Mouse (Mus musculus) adrenal gland, adult 8-10 months (tissue): Measurements from ENCODE around the gene Mst1r. TPM values are rescaled to one million over a fixed set of nuclear protein-coding genes. Genes with fewer than 3 reads are reported as not detected.

Source experiments
- DNase-seq: peaks from one replicate; pipeline ENCODE4 v3.0.0; 2022
- total RNA-seq, 4 experiments: library from RNA; stranded (reverse); gene quantifications; 2 replicates each; pipeline ENCODE4 v1.2.4; 2022

Gene Mst1r
- total RNA-seq, result 10 to 100 TPM; 10.3 to 28.6 (median 17.9) TPM

DNA sequence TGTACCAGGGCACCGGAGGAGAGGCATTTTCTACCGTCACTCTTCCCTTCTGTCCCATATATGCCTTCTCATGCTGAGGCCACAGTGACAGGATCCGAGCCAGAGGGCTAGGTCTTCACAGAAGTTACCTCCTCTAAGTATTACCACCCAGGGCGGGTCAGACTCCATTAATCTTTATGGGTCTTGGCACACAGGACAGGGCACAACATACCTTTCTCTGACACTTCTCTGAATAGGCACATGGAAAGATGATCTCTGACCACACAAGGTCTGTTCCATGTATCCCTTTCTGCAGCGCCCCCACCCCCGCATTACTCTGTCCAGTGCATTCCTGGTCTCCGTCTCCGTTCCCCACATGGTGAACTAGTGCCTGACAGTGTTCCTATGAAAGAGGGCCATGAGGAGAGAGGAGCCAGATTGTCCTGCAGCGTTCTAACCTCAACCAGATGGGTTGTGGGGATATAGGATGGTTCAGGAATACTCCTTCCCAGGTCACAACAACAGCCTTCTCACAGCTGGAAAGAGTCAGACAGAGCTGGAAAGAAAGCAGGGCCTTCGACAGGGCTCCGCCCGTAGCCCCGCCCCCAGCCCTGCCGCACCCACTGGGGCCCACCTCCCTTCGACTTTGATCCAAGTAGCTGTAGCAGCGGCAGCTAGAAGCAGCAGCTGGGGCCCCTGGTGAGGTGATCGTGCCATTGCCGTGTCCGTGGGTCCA, at the start of gene Mst1r:
Mst1r (plus strand) TSS at position 622 of the 715 bp plus-strand sequence.
- peak; percentile 75 for DNase-seq

DNA sequence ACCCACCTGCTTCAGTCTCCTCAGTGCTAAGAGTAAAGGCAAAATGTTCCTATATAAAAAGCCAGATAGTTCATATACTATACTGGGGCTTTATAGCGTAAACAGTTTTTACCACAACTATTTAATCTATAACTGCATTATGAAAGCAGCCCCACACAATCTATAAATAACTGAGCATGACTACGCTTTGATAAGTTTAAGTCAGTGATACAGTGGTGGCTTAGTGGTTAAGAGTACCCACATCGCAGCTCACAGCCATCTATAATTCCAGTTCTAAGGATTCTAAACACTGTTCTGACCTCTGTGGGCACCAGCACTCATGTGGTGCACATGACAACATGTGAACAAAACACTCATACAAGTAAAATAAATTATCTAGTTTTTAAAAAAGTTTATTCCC, 48.3 kb upstream of the Mst1r start:
- DNase-seq, result no peak

DNA sequence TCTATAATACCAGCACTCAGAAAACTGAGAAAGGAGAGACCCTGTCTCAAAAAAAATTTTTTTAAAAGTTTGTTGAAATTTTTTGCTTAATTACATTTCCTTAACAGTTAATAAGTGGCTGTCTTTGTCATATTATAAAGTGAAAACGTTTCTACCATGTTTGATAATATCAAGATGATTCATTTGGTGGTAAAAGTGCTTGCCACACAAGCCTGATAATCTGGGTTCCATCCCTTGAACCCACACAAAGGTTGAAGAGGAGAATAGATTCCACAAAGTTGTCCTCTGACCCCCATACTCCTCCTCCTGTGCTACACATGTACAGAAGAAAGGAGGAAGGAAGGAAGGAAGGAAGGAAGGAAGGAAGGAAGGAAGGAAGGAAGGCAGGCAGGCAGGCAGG, 42.2 kb upstream of the Mst1r start:
- no peak for DNase-seq

DNA sequence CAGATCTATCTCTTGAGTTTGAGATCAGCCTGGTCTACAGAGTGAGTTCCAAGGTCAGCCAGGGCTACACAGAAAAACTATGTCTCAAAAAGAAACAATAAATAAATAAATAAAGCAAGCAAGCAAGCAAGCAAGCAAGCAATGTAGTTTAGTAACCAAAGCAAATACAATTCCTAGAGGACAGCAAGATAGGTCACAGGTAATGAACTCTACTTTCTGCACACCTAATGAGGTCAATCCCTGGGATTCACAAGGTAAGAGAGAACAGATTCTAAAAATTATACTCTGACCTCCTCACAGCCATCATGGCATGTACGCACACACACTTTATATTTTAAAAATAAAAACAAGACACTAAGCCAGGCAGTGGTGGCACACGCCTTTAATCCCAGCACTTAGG, 40.6 kb upstream of the Mst1r start:
- no peak for DNase-seq

DNA sequence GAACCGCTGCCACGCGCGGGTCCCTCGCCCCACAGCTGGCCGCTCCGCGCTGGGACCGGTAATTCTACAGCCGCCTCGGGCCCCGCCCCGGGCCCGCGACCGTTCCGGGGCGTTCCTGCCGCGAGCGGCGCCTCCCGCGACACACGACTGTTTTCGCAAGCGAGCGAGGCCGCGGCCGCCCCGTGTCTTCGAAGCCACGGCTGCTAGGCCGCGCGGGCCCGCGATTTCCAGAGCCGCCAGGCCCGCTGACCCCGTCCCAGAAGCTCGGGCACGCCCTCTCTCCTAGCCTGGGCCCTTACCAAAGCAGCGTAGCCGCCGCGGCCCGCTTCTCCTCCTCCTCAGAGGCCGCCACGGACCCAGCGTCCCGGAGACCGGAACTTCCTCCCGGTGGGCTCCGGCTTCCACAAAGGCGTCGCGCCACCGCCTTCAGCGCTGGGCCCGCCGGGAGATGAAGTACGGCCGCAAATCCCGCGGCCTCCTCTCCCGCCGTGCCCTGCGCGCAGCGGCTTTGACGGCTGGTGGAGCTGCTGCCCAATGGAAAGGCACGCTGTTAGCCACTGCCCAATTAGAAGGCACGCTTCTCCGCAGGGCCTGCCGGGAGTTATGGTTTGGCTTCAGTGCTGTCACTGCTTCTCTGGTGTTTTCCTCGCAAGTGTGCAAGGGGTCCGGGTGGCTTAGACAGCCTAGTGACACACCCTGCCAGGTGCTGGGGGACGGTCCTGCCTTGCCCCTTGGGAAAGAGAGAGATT, 34.1 kb upstream of the Mst1r start:
- DNase-seq, result peak; percentile 95

DNA sequence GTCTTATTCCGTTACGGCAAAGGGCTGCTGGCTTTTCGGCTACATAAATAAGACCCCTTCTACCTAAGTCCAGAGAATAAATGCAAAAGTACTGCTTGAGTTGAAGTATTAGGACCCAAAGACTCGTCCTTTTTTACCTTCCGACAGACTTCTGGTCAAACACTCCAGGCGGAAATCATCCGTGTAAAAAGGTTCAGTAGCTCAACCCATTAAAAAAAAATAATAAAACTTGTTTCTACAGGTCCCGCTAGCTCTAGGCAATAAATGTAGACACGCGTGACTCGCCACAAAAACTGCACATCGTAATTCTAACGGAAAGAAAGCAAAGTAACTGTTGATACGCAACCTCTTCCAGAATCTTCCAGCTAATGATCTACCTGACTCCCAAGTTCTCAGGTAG, 33.5 kb upstream of the Mst1r start, which contains the start of gene Rbm6:
Rbm6 (minus strand) TSS at position 101 of the 400 bp plus-strand sequence.
- DNase-seq, result no peak

DNA sequence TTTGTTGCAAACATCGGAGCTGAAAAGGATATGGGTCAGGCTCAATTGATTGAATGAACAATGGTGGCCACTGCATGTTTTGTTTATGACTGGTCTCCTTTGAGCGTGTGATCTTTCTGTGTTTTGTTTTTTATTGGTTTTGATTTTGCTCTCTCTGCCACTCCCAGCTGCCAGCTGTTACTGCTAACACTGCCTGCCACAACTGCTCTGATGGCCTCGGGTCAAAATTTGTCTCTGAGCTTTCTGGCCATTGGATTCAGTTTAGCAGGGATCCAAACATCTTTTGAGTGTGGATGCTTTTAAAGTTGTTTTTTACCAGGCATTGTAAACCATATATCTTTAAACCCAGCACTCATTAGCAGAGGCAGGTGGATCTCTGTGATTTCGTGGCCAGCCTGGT, 26.3 kb upstream of the Mst1r start:
- no peak for DNase-seq

DNA sequence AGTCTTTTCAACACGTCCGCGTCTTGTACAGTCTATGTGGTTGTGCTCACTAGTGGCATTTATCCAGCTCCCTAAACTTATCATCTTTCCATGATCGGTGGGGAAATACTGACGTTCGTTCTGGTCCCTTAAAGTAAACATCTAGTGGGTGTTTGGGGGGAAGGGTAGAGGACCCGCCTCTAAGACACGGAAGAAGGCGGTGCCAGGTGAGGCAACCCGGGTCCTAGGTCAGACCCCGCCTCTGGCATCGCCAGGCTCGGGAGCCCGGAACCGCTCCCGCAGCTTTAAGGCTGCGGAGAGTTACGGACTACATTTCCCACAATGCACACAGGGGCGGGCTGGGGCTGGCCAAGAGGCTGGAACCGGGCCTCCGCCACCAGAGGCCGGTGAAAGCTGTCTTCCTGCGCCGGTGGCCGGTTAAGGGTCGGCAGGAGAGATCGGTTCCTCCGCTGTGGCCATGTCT, 18.8 kb upstream of the Mst1r start, which contains the start of gene Mon1a:
Mon1a (plus strand) TSS at position 348 of the 463 bp plus-strand sequence.
- peak; percentile 91 for DNase-seq

DNA sequence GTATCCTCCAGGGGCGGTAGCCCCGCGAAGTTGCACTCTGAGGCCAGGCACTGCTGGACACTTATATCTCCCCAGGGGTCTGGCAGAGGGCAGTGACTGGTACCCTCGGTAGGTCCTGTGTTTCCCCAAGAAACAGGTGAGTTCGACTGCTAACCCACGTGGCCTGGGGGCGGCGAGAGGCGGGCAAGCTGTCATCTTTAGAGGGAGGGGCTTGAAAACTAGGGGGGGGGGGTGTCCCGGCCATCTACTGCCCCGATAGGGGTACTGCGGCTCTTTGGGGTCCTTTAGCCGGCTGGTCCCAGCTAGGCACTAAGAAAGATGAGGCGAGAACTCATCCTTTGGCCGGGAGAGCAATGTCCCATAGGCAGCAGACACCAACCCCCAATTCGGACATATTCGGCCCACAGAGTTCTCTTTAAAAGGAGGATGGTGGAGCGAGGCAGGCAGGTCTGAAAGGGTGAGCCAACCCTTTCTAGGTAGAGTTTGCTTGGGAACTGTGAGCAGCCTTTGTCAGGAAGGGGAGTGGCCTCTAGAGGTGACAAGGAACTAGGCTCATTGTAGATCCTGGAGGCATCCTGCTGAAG, 18.3 kb upstream of the Mst1r start:
- DNase-seq, result no peak

DNA sequence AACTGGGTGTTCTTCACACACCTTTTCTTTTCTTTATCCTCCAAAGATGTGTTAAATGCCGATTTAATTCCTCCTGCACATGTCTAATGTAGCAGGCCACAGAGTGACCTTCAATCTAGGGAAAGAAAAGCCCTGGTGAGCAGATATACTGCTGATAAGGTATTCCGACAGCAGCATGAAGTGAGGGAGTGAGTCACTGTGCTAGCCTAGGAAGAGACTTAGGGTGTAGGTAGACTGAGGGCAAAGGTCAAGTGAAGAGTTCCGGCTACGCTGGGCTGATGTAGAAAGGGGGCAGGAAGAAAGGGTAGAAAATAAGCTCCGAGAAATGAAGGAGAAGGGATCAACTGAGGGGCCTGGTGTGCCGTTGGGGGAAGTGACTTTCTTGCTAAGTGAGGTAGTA, 16.4 kb upstream of the Mst1r start:
- no peak for DNase-seq

DNA sequence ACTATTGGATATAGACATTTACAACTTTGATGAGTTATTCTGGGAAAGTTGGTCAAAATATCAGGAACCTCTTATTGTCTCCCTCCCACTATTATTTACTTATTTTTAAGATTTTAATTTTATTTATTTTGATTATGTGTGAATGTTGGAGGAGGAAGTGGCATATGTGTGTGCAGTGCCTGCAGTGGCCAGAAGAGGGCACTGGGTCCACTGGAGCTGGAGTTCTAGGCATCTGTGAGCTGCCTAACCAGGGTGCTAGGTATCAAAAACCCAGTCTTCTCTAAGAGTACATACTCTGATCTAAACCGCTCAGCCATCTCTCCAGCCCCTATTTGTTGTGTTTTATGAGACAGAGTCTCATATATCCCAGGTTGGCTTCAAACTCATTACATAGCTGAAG, 15.7 kb upstream of the Mst1r start:
- DNase-seq, result no peak

DNA sequence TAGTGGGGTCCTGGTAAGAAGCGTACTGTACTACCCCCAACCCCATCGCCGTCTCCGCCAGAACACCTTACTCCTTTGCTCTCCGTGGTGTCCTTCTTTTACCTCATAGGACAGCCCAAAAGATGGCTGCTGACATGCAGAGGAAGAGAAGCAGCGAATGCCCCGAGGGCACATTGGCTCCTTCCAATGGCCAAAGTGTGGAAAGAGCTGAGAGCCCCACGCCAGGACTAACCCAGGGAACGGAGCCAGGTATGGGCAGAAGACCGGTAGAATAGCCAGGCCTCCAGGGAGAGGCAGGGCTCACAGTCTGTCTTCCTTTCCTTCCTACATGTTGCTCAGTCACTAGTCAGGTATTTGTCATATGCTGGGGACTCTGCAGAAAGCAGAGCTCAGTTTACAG, 8.1 kb upstream of the Mst1r start:
- no peak for DNase-seq

DNA sequence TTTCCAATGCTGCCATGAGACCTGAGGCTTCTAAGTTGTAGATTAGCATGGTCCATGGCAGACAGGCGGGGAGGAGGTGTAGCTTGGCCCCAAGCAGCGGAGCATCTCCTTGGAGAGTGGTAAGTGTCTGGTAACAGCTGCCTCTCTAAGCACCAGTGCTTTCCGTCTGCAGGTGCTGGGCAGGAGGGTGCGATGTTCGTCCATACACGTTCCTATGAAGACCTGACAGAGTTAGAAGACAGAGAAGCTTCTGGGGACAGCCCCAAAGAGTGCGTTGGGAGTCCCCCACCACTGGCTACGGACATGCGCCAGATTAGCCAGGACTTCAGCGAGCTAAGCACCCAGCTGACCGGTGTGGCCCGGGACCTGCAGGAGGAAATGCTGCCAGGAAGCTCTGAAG, 6.8 kb upstream of the Mst1r start:
- no peak for DNase-seq

DNA sequence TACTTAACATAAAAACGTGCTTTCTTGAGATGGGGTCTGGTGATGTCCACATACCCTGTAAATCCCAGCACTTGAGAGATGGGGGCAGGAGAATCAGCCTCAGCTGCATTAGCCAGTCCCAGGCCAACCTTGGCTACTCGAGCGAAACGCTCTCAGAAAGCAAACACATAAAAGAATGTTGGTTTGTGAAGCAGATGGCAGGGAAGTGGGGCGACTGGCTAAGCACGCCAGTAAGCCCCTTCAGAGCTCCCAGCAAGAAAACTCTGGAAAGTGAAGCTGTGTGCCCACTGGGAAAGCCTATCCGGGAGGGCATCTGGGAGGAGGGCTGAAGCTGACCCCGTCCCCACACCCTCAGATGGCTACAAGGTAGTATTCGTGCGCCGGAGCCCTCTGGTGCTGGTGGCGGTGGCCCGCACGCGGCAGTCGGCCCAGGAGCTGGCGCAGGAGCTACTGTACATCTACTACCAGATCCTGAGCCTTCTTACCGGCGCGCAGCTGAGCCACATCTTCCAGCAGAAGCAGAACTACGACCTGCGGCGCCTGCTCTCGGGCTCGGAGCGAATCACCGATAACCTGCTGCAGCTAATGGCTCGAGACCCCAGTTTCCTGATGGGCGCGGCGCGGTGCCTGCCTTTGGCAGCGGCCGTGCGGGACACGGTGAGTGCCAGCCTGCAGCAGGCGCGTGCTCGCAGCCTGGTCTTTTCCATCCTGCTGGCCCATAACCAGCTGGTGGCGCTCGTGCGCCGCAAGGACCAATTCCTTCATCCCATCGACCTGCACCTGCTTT, 5.6 kb upstream of the Mst1r start:
- no peak for DNase-seq

DNA sequence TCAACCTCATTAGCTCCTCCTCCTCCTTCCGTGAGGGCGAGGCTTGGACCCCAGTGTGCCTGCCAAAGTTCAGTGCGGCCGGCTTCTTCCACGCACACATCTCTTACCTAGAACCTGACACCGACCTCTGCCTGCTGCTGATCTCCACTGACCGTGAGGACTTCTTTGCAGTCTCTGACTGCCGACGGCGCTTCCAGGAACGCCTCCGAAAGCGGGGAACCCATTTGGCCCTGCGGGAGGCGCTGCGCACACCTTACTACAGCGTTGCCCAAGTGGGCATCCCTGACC, 5.1 kb upstream of the Mst1r start:
- no peak for DNase-seq

DNA sequence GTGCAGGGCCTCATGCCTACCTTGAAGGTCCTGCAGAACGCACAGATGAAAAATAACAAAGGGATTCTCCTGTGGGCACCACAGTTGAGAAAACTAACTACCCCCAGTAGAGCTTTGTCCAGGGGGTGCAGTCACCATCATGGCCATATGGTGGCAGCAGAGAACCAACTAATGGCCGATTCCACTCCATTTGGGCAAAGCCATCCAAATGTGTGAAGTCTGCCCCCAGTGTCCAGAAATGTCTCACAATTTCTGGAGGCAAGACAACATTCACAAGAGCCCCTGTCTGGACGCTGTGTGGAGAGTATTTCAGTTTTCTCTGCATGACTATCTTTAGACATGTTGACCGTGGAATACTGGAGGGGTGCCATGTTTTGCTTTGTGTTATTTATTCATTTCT, 1.9 kb upstream of the Mst1r start:
- peak; percentile 78 for DNase-seq

DNA sequence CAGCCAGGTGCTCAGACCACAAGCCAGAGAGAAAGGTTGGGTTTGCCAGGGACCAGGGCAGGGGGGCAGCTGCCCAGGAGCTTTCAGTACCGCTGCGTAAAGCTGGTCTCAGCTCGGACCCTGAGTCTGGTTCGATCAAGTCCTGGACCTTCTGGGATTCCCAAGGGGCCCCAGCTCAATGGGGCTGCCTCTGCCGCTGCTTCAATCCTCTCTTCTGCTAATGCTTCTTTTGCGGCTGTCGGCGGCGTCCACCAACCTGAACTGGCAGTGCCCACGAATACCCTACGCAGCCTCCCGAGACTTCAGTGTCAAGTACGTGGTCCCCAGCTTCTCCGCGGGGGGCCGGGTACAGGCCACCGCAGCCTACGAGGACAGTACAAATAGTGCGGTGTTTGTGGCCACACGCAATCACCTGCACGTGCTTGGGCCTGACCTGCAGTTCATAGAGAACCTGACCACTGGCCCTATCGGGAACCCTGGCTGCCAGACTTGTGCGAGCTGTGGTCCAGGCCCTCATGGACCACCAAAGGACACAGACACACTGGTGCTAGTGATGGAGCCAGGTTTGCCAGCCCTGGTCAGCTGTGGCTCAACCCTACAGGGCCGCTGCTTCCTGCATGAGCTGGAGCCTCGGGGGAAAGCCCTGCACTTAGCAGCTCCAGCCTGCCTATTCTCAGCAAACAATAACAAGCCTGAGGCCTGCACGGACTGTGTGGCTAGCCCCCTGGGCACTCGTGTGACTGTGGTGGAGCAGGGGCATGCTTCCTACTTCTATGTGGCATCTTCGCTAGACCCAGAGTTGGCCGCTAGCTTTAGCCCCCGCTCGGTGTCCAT, 511 bp downstream of the Mst1r start:
- DNase-seq, result no peak

DNA sequence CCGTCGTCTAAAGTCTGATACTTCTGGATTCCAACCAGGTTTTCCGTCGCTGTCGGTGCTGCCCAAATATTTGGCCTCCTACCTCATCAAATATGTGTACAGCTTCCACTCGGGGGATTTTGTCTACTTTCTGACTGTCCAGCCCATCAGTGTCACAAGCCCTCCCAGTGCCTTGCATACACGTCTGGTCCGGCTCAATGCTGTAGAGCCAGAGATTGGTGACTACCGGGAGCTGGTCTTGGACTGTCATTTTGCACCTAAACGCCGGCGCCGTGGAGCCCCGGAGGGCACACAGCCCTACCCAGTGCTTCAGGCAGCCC, 1.1 kb downstream of the Mst1r start:
- DNase-seq, result no peak

DNA sequence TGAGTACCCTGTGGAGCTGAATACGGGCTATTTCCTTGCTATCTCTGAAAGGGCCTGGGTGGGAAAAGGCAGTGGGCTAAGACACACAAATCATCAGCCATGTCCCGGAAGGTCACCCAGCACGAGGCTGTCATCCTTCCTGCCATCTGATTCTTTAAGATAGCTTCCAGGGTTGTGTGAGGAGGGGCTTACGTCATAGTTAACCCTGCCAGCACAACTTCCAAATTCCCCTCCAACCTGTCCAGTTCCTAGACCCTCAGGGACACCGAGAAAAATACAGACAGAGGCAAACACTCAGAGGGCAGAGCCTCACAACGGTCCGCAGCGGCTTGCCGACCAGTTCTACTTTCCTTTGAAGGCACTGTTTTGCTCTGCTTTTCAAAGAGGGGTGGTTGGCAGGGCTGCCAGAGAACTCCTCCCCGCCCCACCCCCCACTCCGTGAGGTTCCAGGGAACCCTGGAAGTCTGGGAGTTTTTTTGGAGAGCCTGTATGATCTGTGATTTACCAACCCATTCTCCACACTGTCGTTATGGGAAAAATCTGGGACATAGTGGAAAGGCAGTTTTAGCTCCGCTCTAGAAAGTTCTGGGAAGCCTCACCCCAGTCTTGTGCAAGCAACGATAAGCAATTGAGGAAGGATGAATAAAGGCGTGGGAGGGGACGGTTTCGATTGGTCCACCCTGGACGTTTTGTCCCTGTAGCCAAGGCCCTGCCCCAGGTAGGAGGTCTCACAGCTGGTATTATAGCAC, 1.9 kb downstream of the Mst1r start:
- no peak for DNase-seq

DNA sequence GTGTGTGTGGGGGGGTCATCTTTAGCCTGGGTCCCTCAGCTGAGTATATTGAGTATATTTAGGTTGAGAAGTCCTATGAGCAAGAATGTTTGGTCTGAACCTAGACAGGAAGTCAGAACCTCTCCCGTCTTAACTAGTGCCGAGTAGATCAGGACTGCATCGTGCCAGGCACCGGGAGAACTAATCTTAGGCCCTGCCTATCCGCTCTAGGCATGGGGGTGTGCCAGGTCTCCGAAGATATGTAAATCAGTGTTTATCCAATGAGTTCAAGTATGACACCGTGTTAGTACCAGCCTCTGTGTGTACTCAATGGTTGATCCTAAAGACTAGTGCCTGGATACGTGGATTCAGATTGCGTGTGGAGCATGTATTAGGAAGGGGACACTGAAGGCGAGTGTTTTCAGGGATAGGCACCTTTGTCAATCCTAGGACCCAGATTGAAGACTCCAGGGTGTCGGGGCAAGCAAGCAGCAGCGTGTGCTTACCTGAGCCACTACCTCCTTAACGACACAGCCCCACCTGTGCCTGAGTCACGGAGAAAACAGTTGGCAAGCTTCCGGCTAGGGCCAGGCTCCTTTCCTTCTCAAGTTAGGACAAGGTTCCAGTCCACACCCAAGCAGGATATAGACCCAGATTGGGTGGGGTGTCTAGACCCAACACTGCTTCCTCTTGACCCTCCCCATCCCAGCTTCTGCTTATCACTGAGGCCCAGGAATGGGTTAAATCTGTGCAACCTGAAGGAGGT, 3.5 kb downstream of the Mst1r start:
- DNase-seq, result no peak
